Mouse (Mus musculus) adrenal gland, postnatal 14 days (tissue): Measurements from ENCODE around the gene Srf. TPM values are rescaled to one million over a fixed set of nuclear protein-coding genes. Genes with fewer than 3 reads are reported as not detected.
"Not testable (repeated sequence)": the region's sequence is repeated elsewhere in the genome, so short reads cannot be mapped to it uniquely, and the experiment has no call there.

Source experiments
- DNase-seq: peaks from one replicate; pipeline ENCODE4 v3.0.0; 2021; ENCODE audit warnings: mixed read lengths
- long read RNA-seq, 2 experiments: library from polyadenylated mRNA; stranded (forward); transcript quantifications; one replicate each; pipeline ENCODE4 v2.0.0; 2021
- total RNA-seq: library from RNA; stranded (reverse); gene quantifications from 2 replicates; pipeline ENCODE4 v1.2.3, GENCODE M21; 2021

Srf gene
- 38.4 and 39.2 TPM in 2 replicates for total RNA-seq
- long read RNA-seq, experiment 1, transcript Srf-203 (3 exons, 637 nt), result major isoform, 5 of 23 reads
- long read RNA-seq, experiment 1, partial matches to known transcripts, result 11 of 23 reads
- long read RNA-seq, experiment 1, other reads (novel, unspliced or antisense), result 4 of 23 reads
- long read RNA-seq, experiment 2, partial matches to known transcripts, result 6 of 13 reads
- long read RNA-seq, experiment 2, other reads (novel, unspliced or antisense), result 5 of 13 reads

DNA sequence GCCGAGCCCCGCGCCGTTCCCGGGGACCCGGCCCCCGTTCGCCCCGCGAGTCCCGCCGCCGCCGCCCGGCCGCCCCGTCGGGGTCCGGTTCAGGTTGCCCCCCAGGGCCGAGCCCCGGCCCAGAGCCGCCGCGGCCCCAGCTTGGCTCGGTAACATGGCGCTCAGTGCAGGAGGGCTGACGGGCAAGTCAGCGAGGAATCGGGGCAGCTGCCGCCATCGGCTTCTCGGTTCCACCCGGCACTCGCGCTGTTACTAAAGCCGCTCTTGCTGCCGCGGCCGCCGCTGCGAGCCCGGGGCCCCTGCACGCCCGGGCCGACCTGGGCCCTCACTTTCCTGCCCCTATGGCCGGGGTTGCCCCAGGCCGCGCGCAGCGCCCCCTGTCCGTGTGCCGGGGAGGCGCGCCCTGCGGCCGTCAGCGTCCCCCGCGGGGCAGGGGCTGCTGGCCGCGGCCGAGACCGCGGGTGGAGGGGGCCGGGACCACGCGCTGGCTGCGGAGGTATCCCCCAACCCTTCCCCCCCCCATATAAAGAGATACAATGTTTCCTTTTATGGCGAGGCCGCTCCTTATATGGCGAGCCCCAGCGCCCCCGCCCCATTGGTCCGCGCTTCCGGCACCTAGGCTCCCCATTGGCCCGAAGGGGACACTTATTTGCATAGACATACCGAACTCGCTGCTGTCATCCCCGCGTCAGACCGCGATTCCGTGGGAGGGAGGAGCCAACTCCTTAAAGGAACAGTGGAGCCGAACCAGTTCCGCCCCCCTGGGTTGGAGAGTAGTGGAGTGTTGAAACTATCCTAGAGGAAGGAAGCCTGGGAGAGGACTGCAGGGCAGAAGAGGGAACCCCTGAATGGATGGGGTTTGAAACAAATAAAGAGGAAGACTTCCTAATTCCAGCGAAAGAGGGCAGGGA is at the start of gene Srf:
Gene Srf, minus strand, starts transcription at position 503 of the 911 bp plus-strand sequence.
- peak; percentile 97 for DNase-seq

DNA sequence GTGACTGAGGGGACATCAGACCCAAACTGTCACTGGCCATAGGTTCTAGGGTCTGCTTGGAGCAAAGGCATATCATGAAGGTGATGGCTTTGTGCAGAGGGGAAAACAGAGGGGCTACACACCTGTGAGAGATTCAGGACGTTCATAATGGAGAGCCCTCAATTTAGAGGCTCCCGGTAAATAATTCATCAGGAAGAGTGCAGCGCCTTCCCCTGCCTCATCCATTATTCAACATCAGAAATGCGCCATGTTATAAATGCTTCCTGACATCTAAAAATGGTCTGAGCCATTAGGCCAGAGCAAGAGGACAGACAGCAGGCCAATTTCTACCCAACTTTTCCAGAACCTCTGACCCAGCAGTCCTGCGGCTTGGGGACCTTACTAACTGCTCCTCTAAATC is 49.2 kb upstream of the Srf start:
- no peak for DNase-seq

DNA sequence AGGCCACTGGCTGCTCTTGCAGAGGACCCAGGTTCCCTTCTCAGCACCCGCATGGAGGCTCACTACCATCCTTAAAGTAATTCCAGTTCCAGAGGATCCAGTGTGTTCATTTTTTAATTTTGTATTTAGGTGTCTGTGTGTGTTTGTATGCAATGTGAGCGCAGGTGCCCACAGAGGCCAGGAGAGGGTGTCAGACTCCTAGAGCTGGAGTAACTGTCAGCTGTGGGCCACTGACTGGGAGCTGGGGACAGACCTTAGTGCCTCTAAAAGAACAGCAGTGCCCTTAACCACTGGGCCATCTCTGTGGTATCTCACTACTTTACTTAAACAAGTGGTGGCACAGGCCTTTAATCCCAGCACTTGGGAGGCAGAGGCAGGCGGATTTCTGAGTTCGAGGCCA is 47.3 kb upstream of the Srf start:
- no peak for DNase-seq

DNA sequence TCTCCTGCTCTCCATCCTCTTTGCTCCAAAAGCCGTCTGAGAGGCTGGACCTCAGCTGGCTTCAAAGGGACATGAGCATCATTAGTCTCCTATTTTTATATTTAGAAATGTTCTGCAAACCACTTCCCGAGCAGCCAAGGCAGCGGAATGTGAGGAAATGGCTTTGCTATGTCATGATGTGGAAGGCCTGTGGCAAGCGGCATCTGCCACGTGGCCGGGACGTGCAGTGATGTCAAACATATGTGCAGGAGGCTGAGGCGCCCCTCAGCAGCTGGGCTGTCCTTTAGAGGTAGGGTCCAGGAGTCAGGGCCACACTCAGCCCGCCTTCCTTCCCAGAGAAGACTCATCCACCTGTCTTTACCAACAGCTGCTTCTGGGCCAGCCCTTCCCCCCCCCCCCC is 46.2 kb upstream of the Srf start:
- DNase-seq, result no peak

DNA sequence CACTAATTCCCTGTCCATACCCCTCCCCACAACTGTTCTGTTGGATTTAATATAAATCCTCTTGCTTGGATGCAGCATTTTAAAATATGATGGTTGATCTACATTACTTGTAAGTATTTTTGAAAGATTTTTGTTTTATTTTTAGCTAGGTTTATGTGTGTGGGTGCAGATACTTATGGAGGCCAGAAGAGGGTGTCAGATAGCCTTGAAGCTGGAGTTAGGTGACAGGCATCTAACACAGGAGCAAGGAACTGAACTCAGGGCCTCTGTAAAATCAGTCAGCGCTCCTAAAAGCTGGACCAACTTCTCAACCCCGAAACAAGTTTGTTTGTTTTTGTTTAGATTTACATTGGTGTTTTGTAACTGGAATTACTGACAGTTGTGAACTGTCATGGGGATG is 44.6 kb upstream of the Srf start:
- DNase-seq, result no peak

DNA sequence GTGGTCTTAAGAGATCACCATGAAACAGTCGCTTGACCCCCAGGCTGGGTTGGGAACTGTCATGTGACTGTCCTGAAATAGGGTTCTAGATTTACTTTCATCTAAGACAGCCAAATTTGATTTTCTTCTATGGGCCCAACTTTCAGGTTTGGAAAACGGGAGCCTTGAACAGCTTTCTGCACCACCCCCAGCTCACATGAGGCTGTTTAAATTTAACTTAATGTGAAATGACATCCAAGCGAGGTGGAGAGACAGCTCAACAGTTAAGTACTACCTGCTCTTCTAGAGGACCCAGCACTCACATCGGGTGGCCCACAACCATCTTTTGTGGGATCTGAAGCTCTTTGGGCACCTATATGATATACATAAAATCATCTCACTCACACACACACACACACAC is 43.0 kb upstream of the Srf start:
- DNase-seq, result no peak

DNA sequence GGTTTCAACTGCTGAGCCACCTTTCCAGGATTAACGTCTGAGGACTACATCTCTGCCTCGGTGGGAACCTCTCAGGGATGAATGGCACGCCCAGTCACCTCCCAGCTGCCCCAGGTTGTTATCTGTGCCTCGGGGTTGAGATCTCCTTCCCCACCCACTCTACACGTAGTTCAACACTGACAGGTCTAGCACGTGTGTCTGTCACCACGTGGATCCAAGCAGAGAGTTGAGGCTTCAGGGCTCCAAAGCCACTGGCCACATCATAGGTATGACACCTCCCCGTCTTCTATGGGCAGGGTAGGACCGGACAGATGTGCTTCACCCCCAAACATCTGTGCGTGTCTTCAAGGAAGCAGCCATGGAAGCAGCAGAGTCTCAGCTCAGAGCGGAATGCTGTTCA is 42.0 kb upstream of the Srf start:
- no peak for DNase-seq

DNA sequence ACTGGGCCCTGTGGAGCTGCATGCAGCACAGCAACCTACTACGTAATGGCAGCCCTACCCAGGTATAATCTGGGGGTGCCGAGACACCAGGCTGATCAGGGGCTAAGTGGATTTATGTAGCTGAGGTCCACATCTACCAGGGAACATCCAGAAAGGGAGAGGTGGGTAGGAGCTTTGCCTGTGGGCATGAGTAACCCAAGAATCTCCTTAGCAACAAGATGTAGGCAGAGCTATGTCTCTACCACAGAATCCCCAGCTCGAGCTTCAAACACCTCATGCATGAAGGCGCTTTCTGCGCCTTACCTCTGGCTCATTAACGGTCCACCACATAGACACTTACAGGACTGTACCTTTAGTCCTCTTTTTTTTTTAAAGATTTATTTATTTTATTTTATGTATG is 39.4 kb upstream of the Srf start:
- no peak for DNase-seq

DNA sequence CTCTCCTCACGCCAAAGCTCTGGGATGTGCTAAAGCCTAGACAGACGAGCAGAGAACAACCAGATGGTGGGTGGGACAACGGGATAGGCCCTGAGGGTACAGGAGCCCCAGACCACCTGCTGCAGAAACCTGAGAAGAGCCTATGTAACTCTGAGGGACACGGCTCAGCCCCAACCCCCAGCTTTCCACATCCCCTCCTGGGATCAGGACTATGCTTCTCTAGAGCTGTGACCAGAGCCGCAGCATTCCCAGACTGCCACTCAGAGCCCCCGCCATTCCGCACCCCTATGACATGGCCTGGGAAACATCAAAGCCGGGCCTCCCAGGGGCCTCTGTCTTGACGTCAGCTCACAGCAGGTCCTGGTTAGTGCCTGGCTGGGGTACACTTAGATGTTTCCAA is 38.6 kb upstream of the Srf start:
- DNase-seq, result no peak

DNA sequence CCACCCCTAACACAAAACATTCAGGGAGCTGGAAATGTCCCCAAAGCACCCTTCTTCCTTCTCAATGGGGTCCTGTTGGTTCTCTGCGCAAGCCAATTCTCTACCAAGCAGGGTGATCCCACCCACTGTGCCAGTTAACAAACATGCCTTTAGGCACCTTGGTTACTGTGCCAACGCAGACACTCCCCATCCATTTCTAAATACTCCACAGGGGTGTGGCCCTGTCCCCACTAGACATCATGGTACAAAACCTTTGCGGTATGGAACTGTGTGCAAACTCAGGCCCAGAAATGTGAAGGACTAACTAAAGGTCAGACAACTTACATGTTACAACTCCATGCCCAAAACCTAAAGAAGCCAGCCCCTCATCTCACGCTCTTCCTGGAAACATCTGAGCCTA is 37.1 kb upstream of the Srf start:
- DNase-seq, result no peak

DNA sequence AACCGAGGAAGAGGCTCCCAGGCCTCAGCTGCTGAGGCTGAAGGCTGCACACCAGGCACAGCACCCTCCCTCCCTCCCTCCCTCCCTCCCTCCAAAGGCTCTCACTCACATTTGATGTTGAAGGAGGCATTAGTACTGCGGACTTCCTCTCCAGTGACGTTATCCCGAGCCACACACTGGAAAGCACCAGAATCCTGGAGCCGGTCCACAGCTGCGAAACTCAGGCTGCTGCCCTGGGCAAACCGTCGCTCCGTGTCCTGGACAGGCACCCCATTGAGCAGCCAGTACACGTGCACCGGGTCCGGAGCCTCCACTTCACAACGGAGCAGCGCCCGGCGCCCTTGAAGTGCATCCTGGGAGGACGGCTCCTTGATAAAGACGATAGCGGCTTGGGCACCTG is 35.4 kb upstream of the Srf start:
- DNase-seq, result no peak

DNA sequence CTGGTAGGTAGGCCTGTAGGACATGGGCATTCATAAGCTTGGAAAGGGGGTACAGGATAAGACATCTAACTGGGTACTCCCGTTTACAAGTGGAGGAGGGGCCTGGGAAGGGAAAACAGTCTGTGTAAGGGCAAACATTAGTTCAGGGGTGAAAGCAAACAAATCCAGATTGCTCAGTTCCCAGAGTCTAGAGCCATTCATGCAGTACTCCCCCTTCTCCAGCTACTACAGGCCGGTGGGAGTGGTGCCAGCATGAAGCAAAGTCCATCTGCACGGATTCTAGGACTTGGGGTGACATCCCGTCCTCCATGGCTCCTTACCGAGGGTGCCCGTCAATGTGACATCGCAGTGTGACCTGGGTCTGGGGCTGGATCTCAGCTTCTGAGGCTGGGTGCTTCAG is 34.5 kb upstream of the Srf start:
- no peak for DNase-seq

DNA sequence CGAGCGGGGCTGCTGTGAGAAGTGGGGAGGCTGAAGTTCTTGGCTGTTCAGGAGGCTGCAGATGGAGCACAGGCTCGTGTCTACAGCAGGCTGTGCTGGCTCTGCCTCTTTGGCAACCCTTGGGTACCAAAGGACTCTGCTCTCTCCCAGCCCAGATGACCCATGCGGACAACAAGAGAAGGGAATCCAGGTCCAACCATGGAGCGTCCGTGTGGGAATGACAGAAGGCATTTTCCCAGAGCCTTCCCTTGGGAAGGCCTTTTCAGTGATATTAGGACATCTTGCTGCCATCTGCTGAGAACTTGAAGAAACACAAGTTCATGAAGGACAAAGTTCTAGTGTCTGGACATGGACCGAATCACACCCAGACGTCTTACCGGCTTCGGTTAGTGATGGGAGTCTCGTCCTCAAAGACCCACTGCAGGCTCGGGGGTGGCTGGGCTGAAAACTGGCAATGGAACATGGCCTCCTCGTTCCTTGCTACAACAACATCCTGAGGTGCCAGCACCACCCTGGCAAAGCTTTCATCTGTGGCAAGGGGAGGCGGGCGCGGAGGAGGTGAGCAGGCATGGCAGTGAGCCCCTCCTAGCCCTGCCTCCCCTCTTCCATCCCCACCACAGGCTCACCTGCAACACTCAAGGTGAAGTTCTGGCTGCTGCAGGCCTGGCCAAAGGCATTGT is 33.8 kb upstream of the Srf start:
- DNase-seq, result no peak

DNA sequence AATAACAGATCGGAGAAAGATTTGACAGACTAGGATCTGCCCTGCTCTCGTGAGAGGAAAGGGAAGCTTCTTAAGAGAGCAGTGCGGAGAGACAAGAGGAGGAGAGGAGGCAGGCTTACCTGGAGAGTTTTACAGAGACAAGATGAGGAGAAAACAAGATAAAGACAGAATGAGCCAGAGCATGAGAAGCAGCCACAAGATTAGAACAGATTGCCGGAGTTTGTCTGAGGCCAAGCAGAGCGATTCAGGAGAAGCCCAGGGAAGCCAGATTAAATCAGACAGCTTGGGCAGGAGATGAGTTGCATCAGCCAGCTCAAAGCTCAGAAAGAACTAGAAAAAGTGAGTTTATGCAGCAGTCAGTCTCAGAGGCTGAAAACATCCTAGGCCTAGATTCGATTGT is 32.9 kb upstream of the Srf start:
- DNase-seq, result no peak

DNA sequence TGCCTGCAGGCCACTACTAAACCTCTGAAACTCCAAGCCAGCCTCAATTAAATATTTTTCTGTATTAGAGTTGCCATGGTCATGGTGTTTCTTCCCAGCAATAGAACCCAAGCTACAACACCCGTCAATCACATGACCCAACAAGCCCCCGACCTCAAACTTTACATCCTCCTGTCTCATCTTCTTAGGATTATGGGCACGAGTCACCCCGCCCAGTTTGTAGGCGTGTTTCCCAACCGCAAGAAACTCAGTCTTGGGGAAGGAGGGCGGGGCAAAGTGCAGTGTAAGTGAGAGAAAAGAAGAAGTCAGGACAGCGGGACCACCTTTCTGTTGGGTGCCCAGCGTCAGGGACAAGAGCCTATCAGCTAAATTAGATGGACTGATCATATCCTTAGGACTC is 32.2 kb upstream of the Srf start:
- DNase-seq, result no peak

DNA sequence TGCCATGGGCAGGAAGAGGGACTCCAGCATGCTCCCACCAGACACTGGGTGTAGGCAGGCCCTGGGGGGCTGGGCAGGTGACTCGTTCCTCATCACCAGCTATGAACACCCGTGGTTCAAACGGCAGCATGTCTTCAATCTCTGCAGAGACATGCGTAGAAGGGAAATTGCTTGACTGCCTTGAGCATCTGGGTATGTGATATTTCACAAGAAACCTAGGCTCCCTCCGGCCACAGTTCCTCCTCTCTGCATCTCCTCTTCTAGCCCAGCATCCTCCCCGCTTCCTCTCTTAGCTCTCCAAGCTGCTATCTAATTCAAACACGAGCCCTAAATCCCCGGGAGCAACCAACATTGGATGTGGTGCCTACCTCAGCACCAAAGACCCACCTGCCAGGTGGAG is 30.4 kb upstream of the Srf start:
- no peak for DNase-seq

DNA sequence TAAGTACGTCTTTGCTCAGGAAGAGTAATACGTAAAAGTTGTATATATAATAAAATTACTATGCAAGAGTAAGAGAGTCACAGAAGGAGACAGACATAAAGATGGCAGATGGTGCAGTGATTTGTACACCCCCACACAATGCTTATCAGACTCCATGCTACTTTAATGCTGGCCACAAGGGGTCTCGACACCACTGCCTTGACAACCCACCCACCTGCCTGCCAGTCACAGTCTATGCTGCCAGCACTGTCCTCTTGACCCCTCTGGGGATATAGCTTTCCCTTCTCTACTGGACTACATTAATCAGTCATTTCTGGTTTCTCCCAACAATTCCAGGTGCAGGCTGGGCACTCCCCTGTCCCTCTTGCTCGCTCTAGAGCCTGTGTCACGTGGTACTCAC is 22.7 kb upstream of the Srf start:
- DNase-seq, result no peak

DNA sequence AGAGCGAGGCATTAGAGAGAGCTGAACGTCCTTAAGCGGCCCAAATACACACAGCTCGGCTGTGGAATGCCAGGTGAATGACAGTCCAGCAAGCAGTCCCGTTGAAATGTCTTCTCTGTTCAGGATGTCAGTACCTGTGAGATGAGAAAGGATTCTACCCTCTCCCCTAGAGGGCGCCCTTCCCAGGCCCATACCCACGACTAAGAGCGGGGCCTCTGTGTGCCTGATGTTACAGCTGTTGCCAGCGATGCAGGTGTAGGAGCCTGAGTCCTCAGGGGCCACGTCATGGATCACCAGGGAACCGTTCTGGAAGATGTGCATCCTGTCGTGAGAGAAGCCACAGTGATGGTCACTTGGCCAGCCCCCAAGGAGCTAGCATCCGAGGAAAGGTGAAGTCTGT is 20.1 kb upstream of the Srf start:
- peak; percentile 43 for DNase-seq

DNA sequence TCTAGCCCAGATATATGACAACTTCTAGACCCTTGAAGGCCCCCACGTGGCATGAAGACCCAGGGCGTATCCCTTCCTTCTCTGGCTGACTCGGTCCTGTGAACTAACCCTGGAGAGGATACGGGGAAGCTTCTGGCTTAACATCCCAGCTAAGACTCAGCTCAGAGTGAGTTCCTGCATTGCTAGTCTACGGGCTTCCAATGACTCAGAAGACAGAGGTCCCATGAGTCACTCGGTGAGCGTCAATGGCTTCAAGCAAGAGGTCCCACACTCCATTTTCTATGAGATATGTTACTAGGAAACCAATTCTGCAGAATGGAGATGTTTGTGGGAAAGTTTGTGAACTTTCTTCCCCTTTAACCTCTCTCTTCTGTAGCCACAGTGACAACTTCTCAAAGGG is 18.6 kb upstream of the Srf start:
- no peak for DNase-seq

DNA sequence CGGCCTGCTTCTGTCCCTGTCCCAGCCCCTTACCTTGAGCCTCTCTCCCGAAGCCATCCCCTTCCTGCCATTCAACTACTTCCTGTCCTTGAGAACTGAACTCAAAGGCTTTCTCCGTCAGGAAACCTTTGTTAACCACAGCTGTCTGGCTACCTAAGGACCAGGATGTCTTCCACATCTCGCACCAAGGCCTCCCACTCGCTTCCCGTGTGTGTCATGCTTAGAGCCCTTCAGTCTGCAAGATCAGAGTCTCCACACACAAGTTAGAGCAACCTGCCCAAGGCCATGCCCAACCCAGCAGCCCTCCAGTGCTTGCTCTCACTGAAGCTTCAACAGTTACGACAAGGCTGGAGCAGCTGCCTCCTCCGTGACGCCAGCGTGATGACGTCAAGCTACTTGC is 15.0 kb upstream of the Srf start:
- DNase-seq, result peak; percentile 54

DNA sequence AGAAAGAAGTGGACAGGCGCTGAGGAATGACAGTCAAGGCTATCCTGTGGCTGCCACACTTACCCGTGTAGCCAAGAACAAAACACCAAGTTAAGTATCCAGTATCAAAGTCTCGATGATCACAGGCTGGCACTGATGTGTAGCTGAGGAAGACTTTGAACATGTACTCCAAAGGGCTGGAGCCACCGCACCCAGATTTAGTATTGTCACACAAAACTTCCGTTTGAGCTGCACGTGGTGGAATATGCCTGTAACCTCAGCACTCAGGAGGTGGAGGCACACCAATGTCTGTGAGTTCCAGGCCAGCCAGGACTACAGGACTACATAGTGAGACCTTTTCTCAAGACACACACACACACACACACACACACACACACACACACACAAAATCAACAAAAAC is 3.2 kb upstream of the Srf start:
- no peak for DNase-seq

DNA sequence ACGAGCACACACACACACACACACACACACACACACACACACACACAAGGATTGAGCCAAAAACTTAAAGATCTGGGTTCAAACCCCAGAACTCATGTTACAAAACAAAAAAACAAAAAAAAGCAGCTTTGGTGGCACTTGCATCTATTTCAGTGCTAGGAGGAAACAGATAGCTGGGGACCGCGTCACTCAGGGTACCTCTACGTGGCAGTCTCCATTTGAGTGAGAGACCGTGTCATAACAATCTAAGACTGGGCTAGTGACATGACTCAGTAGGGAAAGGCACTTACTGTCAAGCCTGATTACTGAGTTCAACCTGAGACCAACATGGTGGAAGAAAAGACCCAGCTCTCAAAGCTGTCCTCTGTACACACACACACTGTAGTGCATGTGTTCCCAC is 2.2 kb upstream of the Srf start:
- no peak for DNase-seq

DNA sequence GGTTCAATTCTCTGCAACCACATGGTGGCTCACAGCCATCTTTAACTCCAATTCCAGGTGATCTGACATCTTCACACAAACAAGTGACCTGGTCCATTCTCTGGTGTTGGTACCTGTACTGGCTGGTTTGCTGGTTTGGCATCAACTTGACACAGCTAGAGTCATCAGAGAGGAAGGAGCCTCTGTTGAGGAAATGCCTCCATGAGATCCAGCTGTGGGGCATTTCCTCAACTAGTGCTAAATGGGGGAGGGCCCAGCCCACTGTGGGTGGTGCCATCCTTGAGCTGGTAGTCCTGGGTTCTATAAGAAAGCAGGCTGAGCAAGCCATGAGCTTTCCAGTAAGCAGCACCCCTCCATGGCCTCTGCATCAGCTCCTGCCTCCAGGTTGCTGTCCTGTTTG is 1.3 kb upstream of the Srf start:
- DNase-seq, result not testable (repeated sequence)

DNA sequence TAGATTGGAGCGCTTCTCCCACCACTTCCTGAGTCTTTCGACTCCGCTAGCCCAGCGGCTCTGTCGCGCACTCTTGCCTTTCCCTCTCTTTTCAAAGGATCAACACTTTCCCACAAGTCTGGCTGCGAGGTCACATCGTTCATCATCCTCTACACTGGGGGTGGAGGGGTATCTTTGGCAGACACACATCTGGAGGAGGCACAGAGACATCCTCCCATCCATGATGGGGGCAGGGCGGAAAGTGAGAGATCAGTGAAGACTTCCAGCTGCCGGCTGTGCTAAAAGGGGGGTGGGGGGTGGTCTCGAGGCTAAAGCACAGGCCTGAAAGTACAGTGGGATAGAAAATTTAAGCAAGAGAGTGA is 590 bp upstream of the Srf start:
- peak; percentile 57 for DNase-seq
